Mouse (Mus musculus) brain, embryonic 14.5 days (tissue): ENCODE results near the gene Gm8765.
"Not testable (repeated sequence)": the region's sequence is repeated elsewhere in the genome, so short reads cannot be mapped to it uniquely, and the experiment has no call there.

Source experiments
- CTCF ChIP-seq: fragments of 200-500 bp; IDR thresholded peaks from 2 replicates; pipeline ENCODE4 v1.5.1; 2012; ENCODE audit warnings: inconsistent platforms, mild to moderate bottlenecking, moderate library complexity, borderline replicate concordance; ENCODE audit not compliant: insufficient read depth, insufficient read length; ENCODE audit errors: extremely low read depth
- POLR2A ChIP-seq: fragments of 200-500 bp; IDR thresholded peaks from 2 replicates; pipeline ENCODE4 v1.6.1; 2012; ENCODE audit warnings: mild to moderate bottlenecking, inconsistent platforms, borderline replicate concordance; ENCODE audit not compliant: poor library complexity, insufficient read depth, insufficient read length, severe bottlenecking; ENCODE audit errors: extremely low read depth

GRCm38 (mm10) chr13:50698012-50698411 is at the start of gene Gm8765:
- TF ChIP-seq POLR2A, CTCF: not testable (repeated sequence)
